Mouse (Mus musculus) E14TG2a.4 (cell line): ENCODE data around the gene Nlk.
"Not testable (repeated sequence)": the region's sequence is repeated elsewhere in the genome, so short reads cannot be mapped to it uniquely, and the experiment has no call there.

Experiments
- H3K27me3 ChIP-seq: 2 replicates; pipeline ENCODE4 v1.6.1; 2014; ENCODE audit warnings: low read length, control low read depth; ENCODE audit not compliant: insufficient read depth
- H3K36me3 ChIP-seq: 2 replicates; pipeline ENCODE4 v1.6.1; 2014; ENCODE audit warnings: low read length, control low read depth; ENCODE audit not compliant: insufficient read depth
- H3K4me1 ChIP-seq: replicated peaks from 2 replicates; pipeline ENCODE4 v1.6.1; 2014; ENCODE audit warnings: low read depth, low read length, control low read depth
- H3K4me3 ChIP-seq: replicated peaks from 2 replicates; pipeline ENCODE4 v1.5.1; 2014; ENCODE audit warnings: mild to moderate bottlenecking, low read length
- H3K9me3 ChIP-seq: 2 replicates; pipeline ENCODE4 v1.6.1; 2014; ENCODE audit warnings: low read length, control low read depth
- CTCF ChIP-seq: conservative IDR thresholded peaks from 2 replicates; pipeline ENCODE4 v1.5.1; 2014; ENCODE audit warnings: low read length
- NANOG ChIP-seq: IDR thresholded peaks from 2 replicates; pipeline ENCODE4 v1.6.1; 2014; ENCODE audit warnings: borderline replicate concordance, low read length, mixed read lengths
- POU5F1 ChIP-seq: IDR thresholded peaks from 2 replicates; pipeline ENCODE4 v1.6.1; 2014; ENCODE audit warnings: low read length, borderline replicate concordance

Gene Nlk

DNA sequence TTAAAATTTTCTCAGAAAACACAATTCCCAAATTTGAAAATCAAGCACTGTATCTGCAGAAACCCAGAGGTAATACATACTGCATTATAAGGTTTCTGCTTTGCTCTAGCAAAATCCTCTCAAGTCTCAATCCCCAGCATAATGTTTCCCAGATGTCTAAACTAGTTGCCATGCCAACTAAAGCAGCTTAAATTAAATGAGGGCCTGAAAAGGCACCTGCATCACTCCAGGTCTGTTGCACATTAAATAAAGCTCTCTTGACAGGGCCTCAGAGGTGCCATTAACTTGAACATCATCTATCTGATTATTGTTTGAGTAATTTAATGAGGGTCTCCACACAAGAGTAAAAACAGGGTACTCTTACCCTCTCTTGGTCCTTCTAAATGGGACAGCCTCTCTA is 100.4 kb downstream of the Nlk start:
- no peaks in the 10 kb centered on the region for H3K4me1 ChIP-seq
- TF ChIP-seq CTCF (no peak), POU5F1 (no peak), NANOG (no peak)
- peaks cover 30% of the 10 kb centered on the region for H3K36me3 ChIP-seq
- H3K9me3 ChIP-seq = no peaks in the 10 kb centered on the region
- H3K27me3 ChIP-seq = no peaks in the 10 kb centered on the region
- no peak overlapping the region for H3K4me3 ChIP-seq

DNA sequence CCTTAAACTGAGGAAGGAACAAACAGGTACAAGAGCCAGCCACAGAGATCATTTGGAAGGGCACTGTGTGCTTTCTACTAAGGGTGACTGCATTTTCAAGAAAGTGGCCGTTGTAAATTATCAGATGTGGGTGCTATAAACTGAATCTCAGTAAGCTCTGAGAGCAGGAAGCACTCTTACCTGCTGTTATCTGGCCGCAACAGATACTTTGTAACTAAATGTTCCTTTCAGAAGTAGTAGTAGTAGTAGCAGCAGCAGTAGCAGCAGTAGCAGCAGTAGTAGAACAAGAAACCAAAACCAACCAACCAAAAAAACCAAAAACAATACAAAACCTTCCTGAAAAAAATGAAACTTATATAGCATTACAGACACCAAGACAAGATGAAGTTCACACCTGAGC is 101.4 kb downstream of the Nlk start:
- TF ChIP-seq POU5F1 (no peak), CTCF (no peak), NANOG (no peak)
- Histone ChIP-seq H3K9me3 (no peaks in the 10 kb centered on the region), H3K4me3 (no peak overlapping the region), H3K27me3 (no peaks in the 10 kb centered on the region), H3K36me3 (peaks cover 30% of the 10 kb centered on the region), H3K4me1 (no peaks in the 10 kb centered on the region)

DNA sequence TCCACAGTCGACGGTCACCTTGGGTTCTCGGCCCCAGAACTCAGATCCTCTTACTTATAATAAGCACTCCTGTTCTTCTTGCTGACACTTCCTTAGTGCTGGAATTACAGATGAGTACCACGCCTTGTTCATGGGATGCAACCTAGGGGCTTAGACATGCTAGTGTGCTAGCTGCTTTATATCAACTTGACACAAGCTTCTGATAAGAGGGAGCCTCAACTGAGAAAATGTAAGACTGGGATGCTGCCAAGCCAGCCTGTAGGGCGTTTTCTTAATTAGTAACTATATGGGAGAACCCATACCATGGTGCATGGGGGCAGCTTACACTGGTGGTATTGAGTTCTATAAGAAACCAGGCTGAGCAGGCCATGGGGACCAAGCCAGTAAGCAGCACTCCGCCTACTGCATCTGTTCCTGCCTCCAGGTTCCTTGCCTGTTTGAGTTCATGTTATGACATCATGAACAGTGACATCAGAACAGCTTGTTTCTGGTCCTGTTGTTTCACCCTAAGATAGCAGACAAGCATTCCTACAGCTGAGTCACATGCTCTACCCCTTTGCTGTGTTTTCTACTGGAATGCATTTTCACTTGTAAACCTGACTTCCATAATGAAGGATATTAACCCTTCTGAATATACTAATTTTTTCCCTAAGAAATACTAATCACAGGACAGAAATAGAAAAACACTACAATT is 102.8 kb downstream of the Nlk start:
- Histone ChIP-seq H3K4me3 (no peak overlapping the region), H3K4me1 (no peaks in the 10 kb centered on the region), H3K36me3 (peaks cover 33% of the 10 kb centered on the region), H3K27me3 (no peaks in the 10 kb centered on the region), H3K9me3 (no peaks in the 10 kb centered on the region)
- TF ChIP-seq POU5F1 (no peak), NANOG (no peak), CTCF (no peak)

DNA sequence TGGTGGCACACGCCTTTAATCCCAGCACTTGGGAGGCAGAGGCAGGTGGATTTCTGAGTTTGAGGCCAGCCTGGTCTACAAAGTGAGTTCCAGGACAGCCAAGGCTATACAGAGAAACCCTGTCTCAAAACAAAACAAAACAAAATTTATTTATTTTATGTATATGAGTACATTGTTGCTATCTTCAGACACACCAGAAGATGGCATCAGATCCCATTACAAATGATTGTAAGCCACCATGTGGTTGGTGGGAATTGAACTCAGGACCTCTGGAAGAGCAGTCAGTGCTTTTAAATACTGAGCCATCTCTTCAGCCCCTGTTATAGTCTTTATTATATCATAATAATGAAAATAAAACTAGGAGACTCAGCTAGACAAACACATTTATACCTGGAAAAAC is 109.5 kb downstream of the Nlk start:
- not testable (repeated sequence) for H3K9me3 ChIP-seq, H3K4me3 ChIP-seq, H3K27me3 ChIP-seq, H3K4me1 ChIP-seq
- peaks cover 37% of the 10 kb centered on the region for H3K36me3 ChIP-seq

DNA sequence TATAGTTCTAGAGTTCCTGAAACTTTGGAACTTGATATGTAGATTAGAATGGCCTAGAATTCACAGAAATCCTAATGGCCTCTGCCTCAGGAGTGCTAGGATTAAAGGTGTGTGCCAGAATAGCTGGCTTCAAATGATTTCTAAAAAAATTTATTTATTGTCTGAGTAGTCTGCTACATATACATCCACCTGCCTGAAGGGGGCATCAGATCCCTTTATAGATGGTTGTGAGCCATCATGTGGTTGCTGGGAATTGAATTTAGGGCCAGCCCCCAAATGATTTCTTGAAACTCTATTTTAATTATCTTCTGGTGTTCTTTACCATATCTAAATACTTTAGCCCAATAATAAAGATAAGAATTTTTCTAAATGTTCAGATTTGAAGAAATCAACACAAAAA is 111.1 kb downstream of the Nlk start:
- no peak for TF ChIP-seq NANOG
- peak; percentile 39 for TF ChIP-seq CTCF
- no peaks in the 10 kb centered on the region for H3K27me3 ChIP-seq
- H3K9me3 ChIP-seq = no peaks in the 10 kb centered on the region
- H3K4me3 ChIP-seq = no peak overlapping the region
- H3K36me3 ChIP-seq = peaks cover 46% of the 10 kb centered on the region
- no peaks in the 10 kb centered on the region for H3K4me1 ChIP-seq

DNA sequence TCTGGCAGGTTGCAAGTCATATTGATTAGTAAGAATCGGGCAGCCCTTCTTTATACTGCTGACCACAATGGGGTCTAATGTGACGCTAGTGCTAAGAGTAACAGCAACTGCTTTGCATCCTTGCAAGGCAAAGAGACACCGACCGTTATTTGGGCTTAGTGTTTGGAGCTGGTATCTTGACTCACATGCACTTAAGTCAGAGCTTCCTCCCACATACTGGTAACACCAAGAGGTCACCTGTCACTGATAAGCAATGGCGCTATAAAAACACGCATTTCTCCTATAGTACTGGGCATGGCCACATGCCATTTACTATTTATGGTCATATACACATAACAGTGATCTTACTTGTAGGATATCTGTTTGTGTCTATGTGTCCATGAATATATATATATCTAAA is 114.3 kb downstream of the Nlk start:
- TF ChIP-seq POU5F1 (no peak), CTCF (no peak), NANOG (no peak)
- Histone ChIP-seq H3K4me3 (no peak overlapping the region), H3K36me3 (peaks cover 60% of the 10 kb centered on the region), H3K27me3 (no peaks in the 10 kb centered on the region), H3K9me3 (no peaks in the 10 kb centered on the region), H3K4me1 (no peaks in the 10 kb centered on the region)

DNA sequence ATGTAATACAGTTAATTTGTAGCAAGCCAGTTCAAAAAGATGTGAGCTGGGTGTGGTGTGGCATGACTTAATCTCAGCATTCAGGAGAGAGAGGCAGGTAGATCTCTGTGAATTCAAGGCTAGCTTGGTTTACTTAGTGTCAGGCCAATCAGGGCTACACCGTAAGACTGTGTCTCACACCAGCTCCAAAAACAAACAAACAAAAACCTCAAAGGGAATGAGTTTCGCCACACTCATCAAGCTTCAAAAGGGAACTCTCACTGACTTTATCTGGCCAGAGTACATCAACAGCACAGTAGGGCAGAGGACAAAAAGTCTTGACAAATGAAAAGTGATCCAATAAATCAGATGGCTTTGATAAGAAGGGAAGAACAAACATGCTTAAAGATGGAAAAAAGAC is 122.2 kb downstream of the Nlk start:
- H3K9me3 ChIP-seq = no peaks in the 10 kb centered on the region
- no peaks in the 10 kb centered on the region for H3K4me1 ChIP-seq
- H3K36me3 ChIP-seq = peaks cover 73% of the 10 kb centered on the region
- H3K27me3 ChIP-seq = no peaks in the 10 kb centered on the region
- no peak for TF ChIP-seq POU5F1
- TF ChIP-seq NANOG = no peak
- TF ChIP-seq CTCF = no peak
- H3K4me3 ChIP-seq = no peak overlapping the region

DNA sequence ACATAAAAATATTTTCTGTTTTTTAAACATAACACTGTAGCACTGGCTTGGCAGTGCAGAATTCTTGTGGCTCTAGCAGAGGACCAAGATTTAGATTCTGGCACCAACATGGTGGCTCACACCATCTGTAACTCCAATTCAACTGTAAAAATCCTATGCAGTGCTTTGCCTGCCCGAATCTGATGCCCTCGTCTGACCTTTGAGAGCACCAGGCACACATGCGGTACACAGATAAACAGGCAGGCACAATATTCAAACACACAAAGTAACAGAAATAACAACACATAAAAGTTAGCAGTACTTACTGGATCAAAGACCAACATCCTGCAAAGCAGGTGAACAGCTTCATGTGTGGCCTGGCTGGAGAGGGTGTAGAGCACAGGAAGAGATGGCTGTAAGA is 122.6 kb downstream of the Nlk start:
- H3K27me3 ChIP-seq = no peaks in the 10 kb centered on the region
- H3K4me1 ChIP-seq = no peaks in the 10 kb centered on the region
- peaks cover 75% of the 10 kb centered on the region for H3K36me3 ChIP-seq
- H3K9me3 ChIP-seq = no peaks in the 10 kb centered on the region
- no peak for TF ChIP-seq NANOG
- no peak for TF ChIP-seq POU5F1
- H3K4me3 ChIP-seq = no peak overlapping the region

DNA sequence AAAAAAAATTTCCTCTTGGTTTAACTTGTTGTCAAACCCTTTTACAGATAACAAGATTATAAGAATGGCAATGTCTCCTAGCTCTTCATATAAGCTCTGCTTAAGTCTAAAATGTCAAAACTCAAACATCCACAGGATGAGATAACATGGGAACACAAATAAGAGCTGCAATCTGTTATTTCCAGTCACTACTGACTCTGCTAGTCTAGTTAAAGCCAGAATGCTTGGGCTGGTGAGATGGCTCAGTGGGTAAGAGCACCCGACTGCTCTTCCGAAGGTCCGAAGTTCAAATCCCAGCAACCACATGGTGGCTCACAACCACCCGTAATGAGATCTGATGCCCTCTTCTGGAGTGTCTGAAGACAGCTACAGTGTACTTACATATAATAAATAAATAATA is 123.1 kb downstream of the Nlk start:
- peaks cover 77% of the 10 kb centered on the region for H3K36me3 ChIP-seq
- H3K27me3 ChIP-seq = not testable (repeated sequence)

DNA sequence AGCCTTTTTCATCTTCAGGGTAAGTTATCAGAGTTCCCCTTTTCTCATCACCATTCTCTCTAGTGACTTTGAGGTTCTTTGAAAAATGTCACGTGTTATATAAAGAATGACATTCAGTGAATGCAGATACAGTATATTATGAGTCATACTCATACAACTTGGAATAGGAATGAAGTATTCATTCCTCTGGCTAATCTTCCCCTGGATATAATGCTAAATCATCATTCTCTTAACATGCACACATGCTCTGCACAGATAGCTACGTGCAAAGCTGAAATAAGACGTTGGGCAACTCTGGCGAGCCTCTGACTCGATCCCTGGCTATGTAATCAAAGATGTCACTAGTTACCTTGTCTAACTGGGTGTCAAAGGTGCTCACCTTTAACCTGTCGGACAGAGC is 125.3 kb downstream of the Nlk start:
- TF ChIP-seq CTCF (no peak), POU5F1 (no peak), NANOG (no peak)
- H3K4me1 ChIP-seq = no peaks in the 10 kb centered on the region
- no peaks in the 10 kb centered on the region for H3K9me3 ChIP-seq
- H3K27me3 ChIP-seq = no peaks in the 10 kb centered on the region
- peaks cover 68% of the 10 kb centered on the region for H3K36me3 ChIP-seq
- no peak overlapping the region for H3K4me3 ChIP-seq

More for the DNA sequence above, 123.1 kb downstream of the Nlk start:
- not testable (repeated sequence) for H3K4me1 ChIP-seq, H3K9me3 ChIP-seq, H3K4me3 ChIP-seq
